Mouse (Mus musculus): ENCODE results near the gene H2-Ab1. TPM values are rescaled to one million over a fixed set of nuclear protein-coding genes. Genes with fewer than 3 reads are reported as not detected.
A peak's percentile ranks its signal among the peaks of the same experiment; 100 is the strongest.

H2-Ab1 gene
- polyA plus RNA-seq, 1 experiment from 2014 or later = 5.3 TPM

DNA sequence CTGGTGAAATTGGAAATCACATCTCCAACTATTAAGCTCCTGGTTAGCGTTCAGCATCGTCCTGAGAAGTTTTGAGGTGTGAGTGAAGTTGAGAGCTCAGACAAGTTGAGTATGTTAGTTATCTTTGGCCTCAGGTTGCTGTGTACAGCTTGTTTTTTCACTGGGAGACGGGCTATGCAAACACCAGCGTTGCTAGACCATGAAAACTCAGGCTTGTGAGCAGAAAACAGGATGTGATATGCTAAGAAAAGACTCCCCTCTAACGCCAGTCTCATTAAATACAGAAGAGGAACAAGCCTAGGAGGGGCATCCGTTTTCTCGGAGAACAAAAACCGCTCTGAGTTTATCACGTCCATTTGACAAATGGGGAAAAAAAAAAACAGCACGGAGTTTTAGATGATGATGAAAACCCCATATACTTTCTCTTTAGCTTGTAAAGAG, 17.9 kb upstream of the H2-Ab1 start:
- no peaks in the 10 kb centered on the region for H3K36me3 ChIP-seq
- ATAC-seq (ENCODE audit: insufficient number of reproducible peaks, insufficient read depth, low FRiP score, low TSS enrichment, low read depth) = no peak
- no peaks in the 10 kb centered on the region for H3K27me3 ChIP-seq
- H3K27ac ChIP-seq = no peak overlapping the region
- H3K4me1 ChIP-seq = no peaks in the 10 kb centered on the region
- H3K9ac ChIP-seq = no peak overlapping the region
- WGBS = 71% methylated on average over 10 of the region's 10 CpGs
- H3K4me2 ChIP-seq = no peak overlapping the region
- peaks cover 6% of the 10 kb centered on the region; the same call in 1 of the 2 replicates for H3K9me3 ChIP-seq
- H3K4me3 ChIP-seq = no peak overlapping the region

DNA sequence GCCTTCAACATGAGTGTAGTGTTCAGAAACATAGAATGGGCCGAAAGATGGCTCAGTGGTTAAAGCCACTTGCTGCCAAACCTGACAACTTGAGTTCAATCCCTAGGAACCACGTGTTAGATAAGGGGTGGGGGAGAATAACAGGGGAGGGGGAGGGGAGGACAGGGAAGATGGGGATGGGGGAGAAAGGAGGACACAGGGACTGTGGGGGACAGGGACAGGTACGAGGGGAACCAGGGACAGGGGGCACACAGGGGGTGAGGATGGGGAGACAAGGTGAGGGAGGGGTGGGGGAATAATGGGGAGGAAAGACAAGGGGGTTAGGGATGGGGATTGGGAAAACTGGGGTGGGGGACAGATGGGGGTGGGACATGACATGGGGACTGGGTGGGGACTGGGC, 17.1 kb upstream of the H2-Ab1 start:
- Histone ChIP-seq H3K9ac (no peak overlapping the region), H3K4me1 (no peaks in the 10 kb centered on the region), H3K9me3 (peaks cover 6% of the 10 kb centered on the region; the same call in 1 of the 2 replicates), H3K27ac (no peak overlapping the region), H3K4me3 (no peak overlapping the region), H3K4me2 (no peak overlapping the region), H3K36me3 (no peaks in the 10 kb centered on the region), H3K27me3 (no peaks in the 10 kb centered on the region)
- no peak for ATAC-seq (ENCODE audit: insufficient number of reproducible peaks, insufficient read depth, low FRiP score, low TSS enrichment, low read depth)
- WGBS = 59% methylated on average over 3 of the region's 3 CpGs

DNA sequence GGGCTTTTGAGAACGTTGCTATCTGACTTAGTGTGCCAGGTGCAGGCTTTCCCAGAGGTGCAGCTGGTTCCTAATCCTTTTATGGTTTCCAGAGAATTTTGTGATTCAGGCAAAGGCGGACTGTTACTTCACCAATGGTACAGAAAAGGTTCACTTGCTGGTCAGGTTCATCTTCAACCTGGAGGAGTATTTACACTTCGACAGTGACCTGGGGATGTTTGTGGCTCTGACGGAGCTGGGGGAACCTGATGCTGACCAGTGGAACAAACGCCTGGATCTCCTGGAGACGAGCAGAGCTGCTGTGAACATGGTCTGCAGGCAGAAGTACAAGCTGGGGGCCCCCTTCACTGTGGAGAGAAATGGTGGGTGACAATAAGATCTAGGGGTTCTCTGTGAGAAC, 16.6 kb upstream of the H2-Ab1 start:
- H3K27me3 ChIP-seq = no peaks in the 10 kb centered on the region
- no peak for ATAC-seq (ENCODE audit: insufficient number of reproducible peaks, insufficient read depth, low FRiP score, low TSS enrichment, low read depth)
- H3K36me3 ChIP-seq = no peaks in the 10 kb centered on the region
- no peak overlapping the region for H3K4me2 ChIP-seq
- no peaks in the 10 kb centered on the region for H3K4me1 ChIP-seq
- WGBS = 77% methylated on average over 6 of the region's 6 CpGs
- H3K4me3 ChIP-seq = no peak overlapping the region
- peaks cover 6% of the 10 kb centered on the region; the same call in 1 of the 2 replicates for H3K9me3 ChIP-seq
- no peak overlapping the region for H3K27ac ChIP-seq
- no peak overlapping the region for H3K9ac ChIP-seq

- H3K27ac ChIP-seq = no peak overlapping the region
These were observed 12.8 kb upstream of the H2-Ab1 start for GRCm38 (mm10) chr17:34244656-34245055.

DNA sequence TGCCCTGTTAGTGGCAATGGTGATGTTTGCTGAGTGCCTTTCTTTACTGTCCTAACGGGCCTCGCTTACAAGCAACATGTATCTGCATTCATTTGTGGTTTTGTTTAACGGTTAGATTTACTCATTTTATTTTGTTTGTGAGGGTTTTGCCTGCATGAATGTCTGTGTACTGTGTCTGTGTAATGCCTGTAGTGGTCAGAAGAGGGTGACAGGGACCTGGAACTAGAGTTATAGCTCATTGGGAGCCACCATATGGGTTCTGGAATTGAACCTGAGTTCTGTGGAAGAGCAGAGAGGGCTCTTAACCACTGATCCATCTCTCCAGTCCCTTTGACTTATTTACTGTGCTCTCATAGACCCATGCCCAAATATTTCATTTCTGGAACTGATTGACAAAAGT, 10.4 kb upstream of the H2-Ab1 start:
- no peak overlapping the region for H3K4me3 ChIP-seq
- H3K4me2 ChIP-seq = no peak overlapping the region
- no peak for ATAC-seq (ENCODE audit: insufficient number of reproducible peaks, insufficient read depth, low FRiP score, low TSS enrichment, low read depth)
- H3K4me1 ChIP-seq = no peaks in the 10 kb centered on the region
- H3K27me3 ChIP-seq = 0 out of 2 replicates have a peak, but pooled peaks cover 3% of the 10 kb centered on the region
- H3K9me3 ChIP-seq = no peaks in the 10 kb centered on the region
- WGBS = 77% methylated on average over 3 of the region's 3 CpGs
- H3K36me3 ChIP-seq = no peaks in the 10 kb centered on the region
- no peak overlapping the region for H3K9ac ChIP-seq
- H3K27ac ChIP-seq = no peak overlapping the region

More at GRCm38 (mm10) chr17:34244656-34245055, 12.8 kb upstream of the H2-Ab1 start:
- no peaks in the 10 kb centered on the region for H3K4me1 ChIP-seq
- H3K9me3 ChIP-seq = peaks cover 6% of the 10 kb centered on the region; the same call in 1 of the 2 replicates
- H3K36me3 ChIP-seq = no peaks in the 10 kb centered on the region
- H3K4me2 ChIP-seq = no peak overlapping the region
- ATAC-seq (ENCODE audit: insufficient number of reproducible peaks, insufficient read depth, low FRiP score, low TSS enrichment, low read depth) = no peak
- no peak overlapping the region for H3K4me3 ChIP-seq
- no peak overlapping the region for H3K9ac ChIP-seq
- WGBS = 72% methylated on average over 4 of the region's 4 CpGs
- 0 out of 2 replicates have a peak, but pooled peaks cover 3% of the 10 kb centered on the region for H3K27me3 ChIP-seq

GRCm38 (mm10) chr17:34248764-34249163, 8.7 kb upstream of the H2-Ab1 start:
- Histone ChIP-seq H3K4me2 (no peak overlapping the region), H3K9ac (no peak overlapping the region), H3K4me3 (no peak overlapping the region), H3K4me1 (no peaks in the 10 kb centered on the region), H3K36me3 (no peaks in the 10 kb centered on the region), H3K27ac (no peak overlapping the region), H3K9me3 (no peaks in the 10 kb centered on the region), H3K27me3 (0 out of 2 replicates have a peak, but pooled peaks cover 3% of the 10 kb centered on the region)
- 66% methylated on average over 2 of the region's 2 CpGs for WGBS
- ATAC-seq (ENCODE audit: insufficient number of reproducible peaks, insufficient read depth, low FRiP score, low TSS enrichment, low read depth) = no peak

GRCm38 (mm10) chr17:34249361-34249760, 8.1 kb upstream of the H2-Ab1 start:
- H3K27me3 ChIP-seq = 0 out of 2 replicates have a peak, but pooled peaks cover 3% of the 10 kb centered on the region
- no peak overlapping the region for H3K4me2 ChIP-seq
- H3K4me1 ChIP-seq = no peaks in the 10 kb centered on the region
- H3K36me3 ChIP-seq = no peaks in the 10 kb centered on the region
- no peak overlapping the region for H3K9ac ChIP-seq
- H3K9me3 ChIP-seq = no peaks in the 10 kb centered on the region
- ATAC-seq (ENCODE audit: insufficient number of reproducible peaks, insufficient read depth, low FRiP score, low TSS enrichment, low read depth) = no peak
- 49% methylated on average over 3 of the region's 3 CpGs for WGBS
- no peak overlapping the region for H3K4me3 ChIP-seq
- H3K27ac ChIP-seq = no peak overlapping the region

- H3K4me3 ChIP-seq = no peak overlapping the region
- no peak overlapping the region for H3K9ac ChIP-seq
- H3K36me3 ChIP-seq = no peaks in the 10 kb centered on the region
- H3K27me3 ChIP-seq = 0 out of 2 replicates have a peak, but pooled peaks cover 3% of the 10 kb centered on the region
- H3K4me1 ChIP-seq = no peaks in the 10 kb centered on the region
- 16% methylated on average over 4 of the region's 4 CpGs for WGBS
- H3K27ac ChIP-seq = no peak overlapping the region
- no peaks in the 10 kb centered on the region for H3K9me3 ChIP-seq
- ATAC-seq (ENCODE audit: insufficient number of reproducible peaks, insufficient read depth, low FRiP score, low TSS enrichment, low read depth) = no peak
- H3K4me2 ChIP-seq = no peak overlapping the region
These were observed 7.6 kb upstream of the H2-Ab1 start for GRCm38 (mm10) chr17:34249878-34250277.

DNA sequence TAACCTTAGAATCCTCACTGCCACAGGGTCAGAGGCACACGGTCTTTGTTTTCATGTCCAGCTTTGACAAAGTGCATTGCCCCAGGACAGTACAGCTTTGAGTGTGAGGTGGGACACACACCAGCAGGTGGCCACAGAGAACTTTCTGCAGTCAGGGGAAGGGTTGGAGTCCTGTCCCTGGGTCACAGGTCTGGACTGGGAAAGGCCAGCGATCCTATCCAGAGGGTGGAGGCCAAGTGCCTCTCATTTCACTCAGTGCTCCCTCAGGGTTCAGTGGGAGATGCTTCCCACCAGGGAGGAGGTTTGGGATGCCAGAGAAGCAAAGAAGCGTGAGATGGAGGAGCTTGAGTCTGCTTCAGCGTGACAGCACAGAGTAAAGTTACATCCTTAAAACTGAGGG, 5.8 kb upstream of the H2-Ab1 start:
- no peak overlapping the region for H3K4me3 ChIP-seq
- no peaks in the 10 kb centered on the region for H3K36me3 ChIP-seq
- H3K9me3 ChIP-seq = no peaks in the 10 kb centered on the region
- ATAC-seq (ENCODE audit: insufficient number of reproducible peaks, insufficient read depth, low FRiP score, low TSS enrichment, low read depth) = no peak
- WGBS = 35% methylated on average over 4 of the region's 4 CpGs
- H3K4me2 ChIP-seq = no peak overlapping the region
- H3K9ac ChIP-seq = no peak overlapping the region
- 0 out of 2 replicates have a peak, but pooled peaks cover 3% of the 10 kb centered on the region for H3K27me3 ChIP-seq
- no peaks in the 10 kb centered on the region for H3K4me1 ChIP-seq
- no peak overlapping the region for H3K27ac ChIP-seq

GRCm38 (mm10) chr17:34256501-34256900, 988 bp upstream of the H2-Ab1 start:
- Histone ChIP-seq H3K27me3 (peaks cover 9% of the 10 kb centered on the region), H3K4me3 (no peak overlapping the region), H3K9me3 (no peaks in the 10 kb centered on the region), H3K4me2 (no peak overlapping the region), H3K36me3 (no peaks in the 10 kb centered on the region), H3K9ac (no peak overlapping the region), H3K4me1 (0 out of 2 replicates have a peak, but pooled peaks cover 9% of the 10 kb centered on the region), H3K27ac (no peak overlapping the region)
- no peak for ATAC-seq (ENCODE audit: insufficient number of reproducible peaks, insufficient read depth, low FRiP score, low TSS enrichment, low read depth)
- 80% methylated on average over 5 of the region's 5 CpGs for WGBS

GRCm38 (mm10) chr17:34260551-34260950, 3.1 kb downstream of the H2-Ab1 start:
- Histone ChIP-seq H3K36me3 (no peaks in the 10 kb centered on the region), H3K27me3 (peaks cover 42% of the 10 kb centered on the region), H3K4me3 (no peak overlapping the region), H3K9me3 (no peaks in the 10 kb centered on the region), H3K9ac (no peak overlapping the region), H3K27ac (no peak overlapping the region), H3K4me1 (peaks cover 27% of the 10 kb centered on the region; the same call in 1 of the 2 replicates), H3K4me2 (no peak overlapping the region)
- no peak for ATAC-seq (ENCODE audit: insufficient number of reproducible peaks, insufficient read depth, low FRiP score, low TSS enrichment, low read depth)
- 51% methylated on average over 5 of the region's 5 CpGs for WGBS

- Histone ChIP-seq H3K4me3 (no peak overlapping the region), H3K27ac (no peak overlapping the region), H3K9me3 (no peaks in the 10 kb centered on the region), H3K4me1 (peaks cover 27% of the 10 kb centered on the region; the same call in 1 of the 2 replicates), H3K4me2 (0 out of 2 replicates have a peak overlapping the region, but pooled peaks have one; percentile 9), H3K9ac (no peak overlapping the region), H3K27me3 (peaks cover 44% of the 10 kb centered on the region), H3K36me3 (no peaks in the 10 kb centered on the region)
- WGBS = 21% methylated on average over 4 of the region's 4 CpGs
- ATAC-seq (ENCODE audit: insufficient number of reproducible peaks, insufficient read depth, low FRiP score, low TSS enrichment, low read depth) = no peak
These were observed 4.0 kb downstream of the H2-Ab1 start for GRCm38 (mm10) chr17:34261502-34261901.
